Mouse (Mus musculus): ENCODE results near the gene Engase. TPM values are rescaled to one million over a fixed set of nuclear protein-coding genes. Genes with fewer than 3 reads are reported as not detected.

Gene Engase
- 8.7 and 13.6 TPM in 2 replicates for total RNA-seq (2014; rRNA removed)
- polyA plus RNA-seq (2015; fragmentation: Nextera tagmentation; extraction: Ambion mirVana) = 5.1 and 5.3 TPM in 2 replicates

DNA sequence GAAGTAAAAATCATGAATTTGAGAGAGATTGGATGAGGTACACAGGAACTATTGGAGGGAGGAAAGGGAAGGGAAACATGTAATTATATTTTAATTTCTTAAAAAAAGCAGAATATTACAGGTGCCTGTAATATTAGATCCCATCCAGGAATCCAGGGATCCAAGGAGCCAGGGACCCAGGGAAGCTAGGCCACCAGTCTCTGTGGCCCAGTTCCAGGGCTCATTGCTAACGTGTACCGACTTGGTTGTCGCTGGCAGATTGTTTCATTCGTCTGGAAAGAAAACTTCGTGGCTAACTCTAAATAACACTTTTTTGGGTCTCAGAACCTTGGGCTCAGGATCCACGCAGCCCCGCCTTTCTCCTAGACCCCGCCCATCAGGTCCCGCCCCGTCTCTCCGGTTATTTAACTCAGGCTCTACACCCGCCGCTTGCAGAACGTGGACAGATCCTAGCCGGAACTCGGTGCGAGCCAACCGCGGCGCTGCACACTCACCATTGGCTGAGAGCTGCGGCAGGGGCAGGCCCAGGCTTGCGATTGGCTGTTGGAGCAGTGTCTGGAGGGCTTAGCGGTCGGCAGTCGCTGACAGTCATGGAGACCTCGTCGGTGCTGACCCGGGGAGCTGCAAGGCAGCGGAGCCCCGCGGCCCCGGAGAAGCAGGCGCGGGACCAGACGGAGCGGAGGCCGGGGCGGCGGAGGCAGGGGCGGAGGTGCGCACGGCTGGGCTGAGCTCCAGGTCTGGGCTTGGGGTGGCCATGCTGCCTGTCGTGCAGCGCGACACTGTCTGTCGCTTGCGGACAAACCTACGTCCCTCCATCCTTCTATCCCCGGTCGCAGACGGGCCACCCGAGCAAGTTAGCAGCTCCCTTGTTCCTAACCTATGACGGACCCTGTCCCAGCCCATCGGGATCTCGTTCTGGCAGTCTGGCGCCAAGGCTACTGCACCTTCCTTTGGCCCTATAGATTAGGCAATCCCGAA is at the start of gene Engase:
Engase (plus strand) TSS at position 434 of the 978 bp plus-strand sequence.
- Histone ChIP-seq H3K4me3 (ENCODE audit: low read depth, low read length) (peak within 1 kb of the TSS; percentile 66), H3K36me3 (ENCODE audit: insufficient read depth, low read length) (no peaks in the 10 kb centered on the region), H3K9ac (replicated peaks; ENCODE audit: low read length, poor library complexity, severe bottlenecking) (peak within 1 kb of the TSS; percentile 73), H3K4me2 (ENCODE audit: low read depth, low read length, poor library complexity, severe bottlenecking) (peak within 1 kb of the TSS; percentile 93), H3K27me3 (ENCODE audit: insufficient read depth, low read length) (no peaks in the 10 kb centered on the region), H3K4me1 (ENCODE audit: insufficient read depth, low read length) (no peaks in the 10 kb centered on the region), H3K9me3 (ENCODE audit: low read length) (no peaks in the 10 kb centered on the region), H3K27ac (ENCODE audit: low read depth, low read length) (peak within 1 kb of the TSS; percentile 43; the same call in 1 of the 2 replicates)
- peak; percentile 96 for DNase-seq (ENCODE audit: low spot score)
- under 1% methylated on average over 55 of the region's 57 CpGs for WGBS
- TF ChIP-seq CTCF (IDR thresholded peaks at IDR 0.05) = no peak
- peak; percentile 97 for ATAC-seq (ENCODE audit: low FRiP score)

DNA sequence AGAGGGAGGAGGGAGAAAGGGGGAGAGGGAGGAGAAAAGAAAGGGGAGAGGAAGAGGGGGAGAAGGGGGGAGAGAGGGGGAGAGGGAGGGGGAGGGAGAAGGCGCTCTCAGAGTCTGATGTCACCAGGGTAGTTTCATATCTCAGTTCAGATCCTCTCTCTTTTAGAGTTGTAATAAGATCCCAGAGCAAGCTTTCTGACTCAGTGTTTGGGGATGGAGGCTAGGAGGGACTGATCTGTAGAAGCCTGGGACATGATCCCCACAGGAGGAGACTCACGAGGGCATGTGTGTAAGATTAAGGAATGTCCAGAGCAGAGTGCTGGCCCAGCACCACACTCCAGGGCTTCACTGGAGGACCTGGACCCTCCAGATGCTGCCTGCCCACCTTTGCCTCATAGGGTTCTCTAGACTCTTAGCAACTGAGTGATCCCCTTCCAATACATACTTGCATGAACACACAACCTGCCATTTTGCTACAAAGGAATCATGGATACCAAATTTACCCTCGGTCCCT is 49.3 kb upstream of the Engase start:
- H3K36me3 ChIP-seq (ENCODE audit: insufficient read depth, low read length) = no peaks in the 10 kb centered on the region
- H3K27me3 ChIP-seq (ENCODE audit: insufficient read depth, low read length) = no peaks in the 10 kb centered on the region
- 0 out of 2 replicates have a peak overlapping the region, but pooled peaks have one; percentile 18 for H3K27ac ChIP-seq (ENCODE audit: low read depth, low read length)
- no peaks in the 10 kb centered on the region for H3K9me3 ChIP-seq (ENCODE audit: low read length)
- H3K4me3 ChIP-seq (ENCODE audit: low read depth, low read length) = no peak overlapping the region; the same call in 1 of the 2 replicates
- peaks cover 10% of the 10 kb centered on the region for H3K4me1 ChIP-seq (ENCODE audit: insufficient read depth, low read length)
- TF ChIP-seq CTCF (IDR thresholded peaks at IDR 0.05) = no peak
- H3K4me2 ChIP-seq (ENCODE audit: low read depth, low read length, poor library complexity, severe bottlenecking) = peak overlapping the region; percentile 42
- 68% methylated on average over 3 of the region's 3 CpGs for WGBS
- no peak overlapping the region for H3K9ac ChIP-seq (replicated peaks; ENCODE audit: low read length, poor library complexity, severe bottlenecking)
- DNase-seq (ENCODE audit: low spot score) = no peak
- ATAC-seq (ENCODE audit: low FRiP score) = no peak

GRCm38 (mm10) chr11:118427986-118428385 is 48.6 kb upstream of the Engase start, which contains the start of gene C1qtnf1:
C1qtnf1 (plus strand) TSS chr11:118428203.
- no peaks in the 10 kb centered on the region for H3K36me3 ChIP-seq (ENCODE audit: insufficient read depth, low read length)
- WGBS = 2% methylated on average over 8 of the region's 8 CpGs
- DNase-seq (ENCODE audit: low spot score) = peak; percentile 51
- ATAC-seq (ENCODE audit: low FRiP score) = no peak
- H3K9ac ChIP-seq (replicated peaks; ENCODE audit: low read length, poor library complexity, severe bottlenecking) = peak within 1 kb of the TSS; percentile 46; the same call in 1 of the 2 replicates
- peaks cover 10% of the 10 kb centered on the region for H3K4me1 ChIP-seq (ENCODE audit: insufficient read depth, low read length)
- TF ChIP-seq CTCF (IDR thresholded peaks at IDR 0.05) = peak; percentile 16; the same call in 1 of the 2 replicates
- H3K27ac ChIP-seq (ENCODE audit: low read depth, low read length) = 0 out of 2 replicates have a peak within 1 kb of the TSS, but pooled peaks have one; percentile 18
- no peaks in the 10 kb centered on the region for H3K9me3 ChIP-seq (ENCODE audit: low read length)
- H3K4me2 ChIP-seq (ENCODE audit: low read depth, low read length, poor library complexity, severe bottlenecking) = peak within 1 kb of the TSS; percentile 42
- peak within 1 kb of the TSS; percentile 26 for H3K4me3 ChIP-seq (ENCODE audit: low read depth, low read length)
- H3K27me3 ChIP-seq (ENCODE audit: insufficient read depth, low read length) = no peaks in the 10 kb centered on the region

GRCm38 (mm10) chr11:118428460-118428868 is 48.2 kb upstream of the Engase start:
- no peaks in the 10 kb centered on the region for H3K36me3 ChIP-seq (ENCODE audit: insufficient read depth, low read length)
- no peak overlapping the region for H3K27ac ChIP-seq (ENCODE audit: low read depth, low read length)
- 7% methylated on average over 11 of the region's 11 CpGs for WGBS
- no peaks in the 10 kb centered on the region for H3K27me3 ChIP-seq (ENCODE audit: insufficient read depth, low read length)
- TF ChIP-seq CTCF (IDR thresholded peaks at IDR 0.05) = no peak
- H3K4me2 ChIP-seq (ENCODE audit: low read depth, low read length, poor library complexity, severe bottlenecking) = peak overlapping the region; percentile 42
- peak overlapping the region; percentile 46; the same call in 1 of the 2 replicates for H3K9ac ChIP-seq (replicated peaks; ENCODE audit: low read length, poor library complexity, severe bottlenecking)
- H3K4me3 ChIP-seq (ENCODE audit: low read depth, low read length) = peak overlapping the region; percentile 26
- DNase-seq (ENCODE audit: low spot score) = no peak
- no peak for ATAC-seq (ENCODE audit: low FRiP score)
- H3K4me1 ChIP-seq (ENCODE audit: insufficient read depth, low read length) = peaks cover 10% of the 10 kb centered on the region
- H3K9me3 ChIP-seq (ENCODE audit: low read length) = no peaks in the 10 kb centered on the region

DNA sequence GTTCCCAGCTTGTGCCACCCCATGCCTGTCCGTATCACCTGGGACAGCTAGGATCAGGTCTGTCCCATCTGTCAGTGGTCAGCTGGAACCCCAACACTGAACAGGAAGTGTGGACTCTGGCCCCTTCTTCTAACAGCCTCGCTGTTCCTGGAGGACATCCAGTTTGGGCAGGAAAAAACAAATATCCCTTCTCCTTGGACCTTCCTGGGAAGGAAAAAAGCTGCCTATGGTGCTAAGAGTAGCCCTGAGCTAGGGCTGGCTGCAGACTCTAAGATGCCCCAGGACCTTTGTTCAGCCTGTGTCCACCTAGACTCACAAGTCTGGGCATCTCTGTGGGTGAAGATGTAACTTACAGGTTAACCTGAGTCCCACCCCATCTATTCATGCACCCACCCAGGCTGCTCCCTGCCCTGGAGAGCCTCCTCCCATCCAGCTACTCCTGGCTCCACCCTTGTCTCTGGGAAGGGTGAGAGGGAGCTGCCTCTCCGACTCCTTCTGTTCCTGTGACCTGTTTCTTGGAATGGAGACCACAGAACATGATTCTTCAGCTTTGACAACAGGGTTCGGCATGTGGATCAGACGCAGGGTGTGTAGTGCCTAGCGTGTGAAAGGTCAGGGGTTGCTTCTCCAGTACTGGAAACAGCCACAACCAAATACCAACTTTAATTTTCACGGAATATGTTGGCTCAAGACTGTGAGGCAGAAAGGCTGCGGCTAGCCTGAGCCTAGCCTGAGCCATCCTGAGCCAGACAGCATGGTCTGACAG is 47.5 kb upstream of the Engase start:
- DNase-seq (ENCODE audit: low spot score) (no peak), ATAC-seq (ENCODE audit: low FRiP score) (no peak)
- no peak for TF ChIP-seq CTCF (IDR thresholded peaks at IDR 0.05)
- 62% methylated on average over 8 of the region's 8 CpGs for WGBS
- peak overlapping the region; percentile 26 for H3K4me3 ChIP-seq (ENCODE audit: low read depth, low read length)
- H3K27me3 ChIP-seq (ENCODE audit: insufficient read depth, low read length) = no peaks in the 10 kb centered on the region
- peaks cover 10% of the 10 kb centered on the region for H3K4me1 ChIP-seq (ENCODE audit: insufficient read depth, low read length)
- no peak overlapping the region for H3K27ac ChIP-seq (ENCODE audit: low read depth, low read length)
- no peaks in the 10 kb centered on the region for H3K36me3 ChIP-seq (ENCODE audit: insufficient read depth, low read length)
- H3K9ac ChIP-seq (replicated peaks; ENCODE audit: low read length, poor library complexity, severe bottlenecking) = no peak overlapping the region
- no peaks in the 10 kb centered on the region for H3K9me3 ChIP-seq (ENCODE audit: low read length)
- H3K4me2 ChIP-seq (ENCODE audit: low read depth, low read length, poor library complexity, severe bottlenecking) = peak overlapping the region; percentile 42
